In genomic region chr8:91708661-91709060, GRCm38 (mm10) we compare ENCODE assay signal across 22 mouse cellular contexts.
DNase-seq lines count a peak whose midpoint lies in the region; ATAC-seq lines count a peak whose summit lies in the region.
"Had no signal": no experiment of that assay in that cellular context is flagged by ENCODE, and none has a peak within 500 bp of the region (broad histone marks: within the 10 kb centered on the region; RNA-seq: fewer than 3 reads in every experiment).

No protein-coding gene starts in this region.

- H3K9me3 ChIP-seq in forebrain, embryonic 14.5 days (replicated peaks; ENCODE audit: control insufficient read depth, low read length), result no peaks in the 10 kb centered on the region
- peaks cover 3% of the 10 kb centered on the region; the same call in 1 of the 2 replicates for H3K9me3 ChIP-seq in forebrain, embryonic 11.5 days (ENCODE audit: control insufficient read depth, low read length)
- peaks cover 4% of the 10 kb centered on the region; the same call in 1 of the 2 replicates for H3K9me3 ChIP-seq in midbrain, embryonic 10.5 days (replicated peaks)
- no peaks in the 10 kb centered on the region for H3K9me3 ChIP-seq in midbrain, embryonic 16.5 days (replicated peaks; ENCODE audit: control insufficient read depth, low read length, poor library complexity, severe bottlenecking)
- H3K9me3 ChIP-seq in forebrain, embryonic 16.5 days (ENCODE audit: control insufficient read depth, low read length), result no peaks in the 10 kb centered on the region
- H3K9me3 ChIP-seq: heart, embryonic 10.5 days; hindbrain, embryonic 15.5 days had no signal

- peak; percentile 48; the same call in 1 of the 2 replicates for ATAC-seq in forebrain, embryonic 14.5 days
- ATAC-seq in forebrain, embryonic 11.5 days (replicated peaks; ENCODE audit: low FRiP score), result no peak
- ATAC-seq in midbrain, embryonic 16.5 days, result no peak
- ATAC-seq in forebrain, embryonic 16.5 days, result peak; percentile 32; the same call in 1 of the 2 replicates
- ATAC-seq: inflammation-experienced regulatory T-cells, adult 6 months; intestine, postnatal 0 days; Patski had no signal

- H3K9ac ChIP-seq in forebrain, embryonic 14.5 days (ENCODE audit: low read length), result no peak overlapping the region
- H3K9ac ChIP-seq in forebrain, embryonic 11.5 days (ENCODE audit: low read length), result no peak overlapping the region
- H3K9ac ChIP-seq in midbrain, embryonic 16.5 days (ENCODE audit: low read depth, low read length), result no peak overlapping the region
- H3K9ac ChIP-seq in forebrain, embryonic 16.5 days (replicated peaks; ENCODE audit: low read depth, low read length), result no peak overlapping the region
- H3K9ac ChIP-seq: embryonic facial prominence, embryonic 12.5 days; hindbrain, embryonic 15.5 days had no signal

- no peaks in the 10 kb centered on the region for H3K36me3 ChIP-seq in forebrain, embryonic 14.5 days (ENCODE audit: control insufficient read depth, insufficient read depth, low read length)
- no peaks in the 10 kb centered on the region for H3K36me3 ChIP-seq in forebrain, embryonic 11.5 days (ENCODE audit: control insufficient read depth, insufficient read depth, low read length)
- no peaks in the 10 kb centered on the region for H3K36me3 ChIP-seq in midbrain, embryonic 10.5 days
- no peaks in the 10 kb centered on the region for H3K36me3 ChIP-seq in midbrain, embryonic 16.5 days (ENCODE audit: control insufficient read depth, insufficient read depth, low read length)
- H3K36me3 ChIP-seq in forebrain, embryonic 16.5 days (ENCODE audit: control insufficient read depth, insufficient read depth), result no peaks in the 10 kb centered on the region
- H3K36me3 ChIP-seq: embryonic facial prominence, embryonic 12.5 days; heart, embryonic 10.5 days; hindbrain, embryonic 15.5 days had no signal

- H3K27me3 ChIP-seq in forebrain, embryonic 14.5 days (replicated peaks; ENCODE audit: control insufficient read depth, insufficient read depth, low read length), result peaks cover 17% of the 10 kb centered on the region; the same call in 1 of the 2 replicates
- peaks cover 17% of the 10 kb centered on the region; the same call in 1 of the 2 replicates for H3K27me3 ChIP-seq in forebrain, embryonic 11.5 days (ENCODE audit: control insufficient read depth, insufficient read depth, low read length)
- peaks cover 79% of the 10 kb centered on the region for H3K27me3 ChIP-seq in midbrain, embryonic 10.5 days (ENCODE audit: low read depth, poor library complexity, severe bottlenecking)
- H3K27me3 ChIP-seq in midbrain, embryonic 16.5 days (ENCODE audit: control insufficient read depth, insufficient read depth, low read depth, low read length), result no peaks in the 10 kb centered on the region
- peaks cover 3% of the 10 kb centered on the region; the same call in 1 of the 2 replicates for H3K27me3 ChIP-seq in forebrain, embryonic 16.5 days (replicated peaks; ENCODE audit: control insufficient read depth, insufficient read depth, low read length)
- H3K27me3 ChIP-seq: hindbrain, embryonic 15.5 days had no signal

- no peak overlapping the region for H3K4me2 ChIP-seq in forebrain, embryonic 14.5 days (ENCODE audit: low read length)
- no peak overlapping the region for H3K4me2 ChIP-seq in forebrain, embryonic 11.5 days (ENCODE audit: low read depth, low read length, severe bottlenecking)
- no peak overlapping the region for H3K4me2 ChIP-seq in midbrain, embryonic 16.5 days (ENCODE audit: low read length)
- H3K4me2 ChIP-seq in forebrain, embryonic 16.5 days (ENCODE audit: low read length), result no peak overlapping the region
- H3K4me2 ChIP-seq: embryonic facial prominence, embryonic 12.5 days; hindbrain, embryonic 15.5 days had no signal

- WGBS in forebrain, embryonic 14.5 days, result 10% methylated on average over 7 of the region's 7 CpGs
- WGBS in forebrain, embryonic 11.5 days, result 24% methylated on average over 7 of the region's 7 CpGs
- 34% methylated on average over 7 of the region's 7 CpGs for WGBS in midbrain, embryonic 10.5 days
- 22% methylated on average over 7 of the region's 7 CpGs for WGBS in midbrain, embryonic 16.5 days
- WGBS in forebrain, embryonic 16.5 days, result 11% methylated on average over 7 of the region's 7 CpGs

- no peak overlapping the region for H3K4me3 ChIP-seq in forebrain, embryonic 14.5 days (ENCODE audit: low read depth, low read length)
- H3K4me3 ChIP-seq in forebrain, embryonic 11.5 days (ENCODE audit: low read depth, low read length), result no peak overlapping the region
- 0 out of 2 replicates have a peak overlapping the region, but pooled peaks have one; percentile 5 for H3K4me3 ChIP-seq in midbrain, embryonic 10.5 days
- H3K4me3 ChIP-seq in midbrain, embryonic 16.5 days (ENCODE audit: low read depth, low read length), result no peak overlapping the region
- H3K4me3 ChIP-seq in forebrain, embryonic 16.5 days (replicated peaks; ENCODE audit: low read length), result no peak overlapping the region
- H3K4me3 ChIP-seq: embryonic facial prominence, embryonic 12.5 days; heart, embryonic 10.5 days; hindbrain, embryonic 15.5 days had no signal

- H3K4me1 ChIP-seq in forebrain, embryonic 14.5 days (ENCODE audit: control insufficient read depth, insufficient read depth, low read length), result peaks cover 24% of the 10 kb centered on the region
- H3K4me1 ChIP-seq in forebrain, embryonic 11.5 days (replicated peaks; ENCODE audit: control insufficient read depth, insufficient read depth, low read length), result peaks cover 9% of the 10 kb centered on the region; the same call in 1 of the 2 replicates
- H3K4me1 ChIP-seq in midbrain, embryonic 10.5 days, result peaks cover 55% of the 10 kb centered on the region
- peaks cover 43% of the 10 kb centered on the region for H3K4me1 ChIP-seq in midbrain, embryonic 16.5 days (ENCODE audit: control insufficient read depth, insufficient read depth, low read length)
- peaks cover 25% of the 10 kb centered on the region for H3K4me1 ChIP-seq in forebrain, embryonic 16.5 days (replicated peaks; ENCODE audit: control insufficient read depth, insufficient read depth, low read length)

- no peak overlapping the region for H3K27ac ChIP-seq in forebrain, embryonic 14.5 days (ENCODE audit: low read depth, low read length)
- no peak overlapping the region for H3K27ac ChIP-seq in forebrain, embryonic 11.5 days (ENCODE audit: low read depth, low read length)
- no peak overlapping the region for H3K27ac ChIP-seq in midbrain, embryonic 10.5 days (replicated peaks)
- no peak overlapping the region for H3K27ac ChIP-seq in midbrain, embryonic 16.5 days (ENCODE audit: low read length)
- H3K27ac ChIP-seq in forebrain, embryonic 16.5 days (ENCODE audit: low read length), result no peak overlapping the region
- H3K27ac ChIP-seq: embryonic facial prominence, embryonic 12.5 days; heart, embryonic 10.5 days; hindbrain, embryonic 15.5 days had no signal

- peak; percentile 64 for DNase-seq in forebrain, embryonic 14.5 days (ENCODE audit: low spot score)
- DNase-seq in forebrain, embryonic 11.5 days (ENCODE audit: low spot score), result no peak
- no peak for DNase-seq in midbrain, embryonic 10.5 days (ENCODE audit: low spot score)
- peak; percentile 45 for DNase-seq in Muller cell, postnatal 12 days (ENCODE audit: inconsistent ontology term)
- no peak for DNase-seq in cerebellum, adult 9-10 months
- DNase-seq in heart, adult 11 months, result no peak
- DNase-seq: adrenal gland, adult 2 months; adrenal gland, postnatal 25 days; cerebellum, adult 2 months; cerebellum, postnatal 25 days; gastrocnemius, postnatal 36 days; heart, adult 18-20 months; heart, postnatal 10 days; heart, postnatal 4 days had no signal

Comparison
In these comparisons a context has a peak if more than half of its experiments do, and no peak if none do; other contexts are left out.
1. ATAC-seq: peak in forebrain, embryonic 14.5 days (single experiment) and forebrain, embryonic 16.5 days (single experiment); none in forebrain, embryonic 11.5 days (single experiment) and midbrain, embryonic 16.5 days (single experiment).
2. DNase-seq: peak in forebrain, embryonic 14.5 days (single experiment) and Muller cell, postnatal 12 days (single experiment); none in forebrain, embryonic 11.5 days (single experiment), midbrain, embryonic 10.5 days (single experiment), cerebellum, adult 9-10 months (single experiment) and heart, adult 11 months (single experiment).